Mouse (Mus musculus) intestine, postnatal 0 days (tissue): ENCODE data around the gene Amotl1. TPM values are rescaled to one million over a fixed set of nuclear protein-coding genes. Genes with fewer than 3 reads are reported as not detected.
"Not testable (repeated sequence)": the region's sequence is repeated elsewhere in the genome, so short reads cannot be mapped to it uniquely, and the experiment has no call there.

Experiments
- ATAC-seq: fragments of 200-750 bp; cut with Nextera tagmentation; 2 replicates; pipeline ENCODE4 v1.8.0; 2017; ENCODE audit warnings: mild to moderate bottlenecking, moderate TSS enrichment, moderate library complexity
- H3K27ac ChIP-seq: fragments of 300-500 bp; sonication (generic); 2 replicates; pipeline ENCODE4 v1.5.1; 2014; ENCODE audit warnings: mild to moderate bottlenecking, low read depth, low read length, moderate library complexity
- H3K27me3 ChIP-seq: fragments of 300-500 bp; sonication (generic); replicated peaks from 2 replicates; pipeline ENCODE4 v1.6.1; 2014; ENCODE audit warnings: low read length, mixed read lengths; ENCODE audit not compliant: control insufficient read depth, insufficient read depth
- H3K36me3 ChIP-seq: fragments of 300-500 bp; sonication (generic); 2 replicates; pipeline ENCODE4 v1.6.1; 2014; ENCODE audit warnings: mild to moderate bottlenecking, moderate library complexity; ENCODE audit not compliant: control insufficient read depth, insufficient read depth
- H3K4me1 ChIP-seq: fragments of 300-500 bp; sonication (generic); replicated peaks from 2 replicates; pipeline ENCODE4 v1.6.1; 2014; ENCODE audit warnings: antibody characterized with exemption, low read length, mixed read lengths; ENCODE audit not compliant: control insufficient read depth, insufficient read depth
- H3K4me2 ChIP-seq: fragments of 300-500 bp; sonication (generic); replicated peaks from 2 replicates; pipeline ENCODE4 v1.6.1; 2014; ENCODE audit warnings: low read depth, mild to moderate bottlenecking, moderate library complexity
- H3K4me3 ChIP-seq: fragments of 300-500 bp; sonication (generic); 2 replicates; pipeline ENCODE4 v1.5.1; 2014; ENCODE audit warnings: low read depth, low read length
- H3K9ac ChIP-seq: fragments of 300-500 bp; sonication (generic); 2 replicates; pipeline ENCODE4 v1.6.1; 2014; ENCODE audit warnings: mild to moderate bottlenecking, low read depth, low read length
- H3K9me3 ChIP-seq: fragments of 300-500 bp; sonication (generic); 2 replicates; pipeline ENCODE4 v1.6.1; 2016; ENCODE audit warnings: mixed run types; ENCODE audit not compliant: control insufficient read depth
- CTCF ChIP-seq: sonication (generic); IDR thresholded peaks from 2 replicates; pipeline ENCODE4 v1.5.1; 2016; ENCODE audit warnings: low read depth, mild to moderate bottlenecking, control low read depth, antibody characterized with exemption, moderate library complexity
- WGBS: fragments of 180-500 bp; shearing (Covaris S2); extraction: QIAGEN DNeasy Blood & Tissue Kit; methylation state at CpG from one replicate; pipeline ENCODE4 v1.1.7; 2014; 5-methylcytosine and 5-hydroxymethylcytosine counted together
- polyA plus RNA-seq: library from polyadenylated mRNA; unstranded; fragments of >200 nt; fragmentation: Nextera tagmentation; extraction: Ambion mirVana; gene quantifications from 2 replicates; pipeline ENCODE4 v1.2.1, GENCODE M21; 2015

Gene Amotl1
- polyA plus RNA-seq, 1 experiment from 2014 or later, result 3.2 TPM

GRCm38 (mm10) chr9:14593880-14594279 is 51.0 kb downstream of the Amotl1 start:
- no peak for ATAC-seq
- H3K9ac ChIP-seq, result no peak overlapping the region
- no peak overlapping the region for H3K4me2 ChIP-seq
- TF ChIP-seq CTCF, result no peak
- no peaks in the 10 kb centered on the region for H3K27me3 ChIP-seq
- H3K36me3 ChIP-seq, result peaks cover 22% of the 10 kb centered on the region; the same call in 1 of the 2 replicates
- no peaks in the 10 kb centered on the region for H3K9me3 ChIP-seq
- 93% methylated on average over 4 of the region's 4 CpGs for WGBS
- no peak overlapping the region for H3K4me3 ChIP-seq
- H3K4me1 ChIP-seq, result no peaks in the 10 kb centered on the region
- H3K27ac ChIP-seq, result no peak overlapping the region

GRCm38 (mm10) chr9:14590666-14591065 is 54.2 kb downstream of the Amotl1 start:
- ATAC-seq, result no peak
- H3K4me3 ChIP-seq, result no peak overlapping the region
- H3K27me3 ChIP-seq, result no peaks in the 10 kb centered on the region
- no peak for TF ChIP-seq CTCF
- no peak overlapping the region for H3K9ac ChIP-seq
- H3K9me3 ChIP-seq, result no peaks in the 10 kb centered on the region
- peaks cover 18% of the 10 kb centered on the region; the same call in 1 of the 2 replicates for H3K36me3 ChIP-seq
- no peak overlapping the region for H3K4me2 ChIP-seq
- 88% methylated on average over 7 of the region's 7 CpGs for WGBS
- H3K27ac ChIP-seq, result no peak overlapping the region
- H3K4me1 ChIP-seq, result no peaks in the 10 kb centered on the region

GRCm38 (mm10) chr9:14588690-14589089 is 56.2 kb downstream of the Amotl1 start:
- no peak overlapping the region for H3K27ac ChIP-seq
- WGBS, result 53% methylated on average over 4 of the region's 4 CpGs

GRCm38 (mm10) chr9:14585702-14586101 is 59.2 kb downstream of the Amotl1 start:
- H3K9me3 ChIP-seq, result no peaks in the 10 kb centered on the region
- H3K4me3 ChIP-seq, result no peak overlapping the region
- no peak overlapping the region for H3K4me2 ChIP-seq
- WGBS, result 37% methylated on average over 1 of the region's 1 CpGs
- H3K27ac ChIP-seq, result no peak overlapping the region
- no peaks in the 10 kb centered on the region for H3K27me3 ChIP-seq
- no peak for TF ChIP-seq CTCF
- no peaks in the 10 kb centered on the region for H3K4me1 ChIP-seq
- 0 out of 2 replicates have a peak, but pooled peaks cover 4% of the 10 kb centered on the region for H3K36me3 ChIP-seq
- no peak for ATAC-seq
- H3K9ac ChIP-seq, result no peak overlapping the region

More at GRCm38 (mm10) chr9:14588690-14589089, 56.2 kb downstream of the Amotl1 start:
- Histone ChIP-seq H3K4me1 (no peaks in the 10 kb centered on the region), H3K27me3 (no peaks in the 10 kb centered on the region), H3K4me3 (no peak overlapping the region), H3K9me3 (no peaks in the 10 kb centered on the region), H3K4me2 (no peak overlapping the region), H3K9ac (no peak overlapping the region), H3K36me3 (peaks cover 12% of the 10 kb centered on the region; the same call in 1 of the 2 replicates)
- TF ChIP-seq CTCF, result no peak
- no peak for ATAC-seq

- Histone ChIP-seq H3K27ac (no peak overlapping the region), H3K36me3 (0 out of 2 replicates have a peak, but pooled peaks cover 4% of the 10 kb centered on the region), H3K9me3 (no peaks in the 10 kb centered on the region), H3K27me3 (no peaks in the 10 kb centered on the region), H3K4me2 (no peak overlapping the region), H3K9ac (no peak overlapping the region), H3K4me3 (no peak overlapping the region), H3K4me1 (no peaks in the 10 kb centered on the region)
- no peak for ATAC-seq
- no peak for TF ChIP-seq CTCF
- 82% methylated on average over 4 of the region's 4 CpGs for WGBS
These were observed 65.9 kb downstream of the Amotl1 start for GRCm38 (mm10) chr9:14578960-14579359.

- H3K27ac ChIP-seq, H3K9me3 ChIP-seq, ATAC-seq, H3K4me1 ChIP-seq, H3K9ac ChIP-seq, H3K4me3 ChIP-seq, H3K27me3 ChIP-seq, H3K36me3 ChIP-seq, H3K4me2 ChIP-seq: not testable (repeated sequence)
- WGBS, result 69% methylated on average over 2 of the region's 2 CpGs
These were observed 68.5 kb downstream of the Amotl1 start for GRCm38 (mm10) chr9:14576359-14576758.

- no peak for TF ChIP-seq CTCF
- H3K9me3 ChIP-seq, result no peaks in the 10 kb centered on the region
- no peak overlapping the region for H3K4me3 ChIP-seq
- 67% methylated on average over 12 of the region's 12 CpGs for WGBS
- H3K27me3 ChIP-seq, result no peaks in the 10 kb centered on the region
- H3K36me3 ChIP-seq, result no peaks in the 10 kb centered on the region; the same call in 1 of the 2 replicates
- H3K4me1 ChIP-seq, result no peaks in the 10 kb centered on the region
- ATAC-seq, result no peak
- no peak overlapping the region for H3K9ac ChIP-seq
- no peak overlapping the region for H3K4me2 ChIP-seq
- no peak overlapping the region for H3K27ac ChIP-seq
These were observed 70.0 kb downstream of the Amotl1 start for GRCm38 (mm10) chr9:14574760-14575399.
